Mouse (Mus musculus) spleen, adult 18-20 months (tissue): ENCODE data around the gene Pithd1.
A peak's percentile ranks its signal among the peaks of the same experiment; 100 is the strongest.

Experiments used
- DNase-seq, 2 experiments: peaks; one replicate each; pipeline ENCODE4 v3.0.0; 2022; ENCODE audit warnings: mixed read lengths in 2 of 2

Gene Pithd1

GRCm38 (mm10) chr4:135986943-135987710 is at the start of gene Pithd1:
Gene Pithd1 (minus strand): TSS chr4:135987264.
- DNase-seq, result peak; percentile 91 to 94

DNA sequence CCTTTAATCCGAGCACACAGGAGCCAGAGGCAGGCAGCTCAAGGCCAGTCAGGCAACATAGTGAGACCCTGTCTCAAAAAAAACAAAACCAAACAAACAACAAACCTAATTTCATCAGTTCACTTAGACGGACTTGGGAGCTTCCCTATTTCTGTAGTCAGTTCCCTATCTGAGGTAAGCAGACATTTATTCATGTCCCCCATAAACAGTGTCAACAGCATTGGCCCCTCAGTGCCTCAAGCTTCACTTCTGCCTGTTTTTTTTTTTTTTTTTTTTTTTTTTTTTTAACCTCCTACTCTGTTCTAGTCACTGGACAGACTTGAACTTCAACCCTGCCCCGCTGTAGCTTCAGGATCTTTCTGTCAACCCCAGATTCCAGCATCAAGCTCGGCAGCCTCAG is 48.0 kb upstream of the Pithd1 start:
- DNase-seq, result no peak

- DNase-seq, result no peak
Measured at GRCm38 (mm10) chr4:136033231-136033630, 46.2 kb upstream of the Pithd1 start.

GRCm38 (mm10) chr4:136030968-136031909 is 44.2 kb upstream of the Pithd1 start:
- DNase-seq, result no peak

DNA sequence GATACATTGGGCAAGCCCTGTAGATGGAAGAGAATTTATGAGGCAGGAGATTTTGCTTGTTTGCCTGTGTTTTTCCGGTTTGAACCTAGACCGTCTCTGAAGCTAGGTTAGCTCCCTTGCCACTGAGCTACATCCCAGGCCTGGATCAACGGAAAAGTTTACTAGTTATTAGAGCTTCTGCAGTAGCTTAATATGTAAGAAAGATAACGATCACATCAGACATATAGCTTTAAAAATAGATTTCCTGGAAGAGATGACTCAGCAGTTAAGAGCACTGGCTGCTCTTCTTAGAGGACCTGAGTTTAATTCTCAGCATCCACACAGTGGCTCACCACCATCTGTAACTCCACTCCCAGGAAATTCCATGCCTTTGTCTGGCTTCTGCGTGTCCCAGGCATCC is 41.6 kb upstream of the Pithd1 start:
- no peak for DNase-seq

DNA sequence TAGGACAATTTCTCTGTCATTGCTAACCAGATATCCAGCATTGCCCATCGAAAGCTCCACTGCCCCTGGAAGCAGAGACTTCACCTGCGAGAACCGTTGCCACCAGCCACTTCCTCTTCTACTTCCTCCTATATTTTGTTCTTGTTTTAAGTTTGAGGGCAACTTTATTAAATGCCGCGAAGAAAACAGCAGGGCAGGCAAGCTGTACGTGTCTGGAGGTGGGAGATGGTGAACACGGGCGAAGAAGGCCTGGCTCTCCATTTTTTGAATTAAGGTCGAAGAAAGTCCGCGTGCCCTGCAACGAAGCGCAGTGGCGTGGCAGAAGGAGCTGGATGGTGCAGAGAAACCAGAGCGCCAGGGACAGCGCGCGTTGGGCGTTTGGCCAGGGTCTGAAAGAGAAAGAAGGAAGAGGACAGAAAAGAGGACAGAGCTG is 41.1 kb upstream of the Pithd1 start:
- peak; percentile 30 to 49 for DNase-seq

- no peak for DNase-seq
Measured at GRCm38 (mm10) chr4:136027416-136028131, 40.5 kb upstream of the Pithd1 start.

- no peak for DNase-seq
Measured at GRCm38 (mm10) chr4:136025350-136025749, 38.3 kb upstream of the Pithd1 start.

GRCm38 (mm10) chr4:136022924-136023323 is 35.9 kb upstream of the Pithd1 start:
- DNase-seq, result no peak

- DNase-seq, result peak; percentile 100
Measured at GRCm38 (mm10) chr4:136021549-136022047, 34.5 kb upstream of the Pithd1 start, which contains the start of gene Eloa. Gene Eloa (minus strand): TSS chr4:136021763.

DNA sequence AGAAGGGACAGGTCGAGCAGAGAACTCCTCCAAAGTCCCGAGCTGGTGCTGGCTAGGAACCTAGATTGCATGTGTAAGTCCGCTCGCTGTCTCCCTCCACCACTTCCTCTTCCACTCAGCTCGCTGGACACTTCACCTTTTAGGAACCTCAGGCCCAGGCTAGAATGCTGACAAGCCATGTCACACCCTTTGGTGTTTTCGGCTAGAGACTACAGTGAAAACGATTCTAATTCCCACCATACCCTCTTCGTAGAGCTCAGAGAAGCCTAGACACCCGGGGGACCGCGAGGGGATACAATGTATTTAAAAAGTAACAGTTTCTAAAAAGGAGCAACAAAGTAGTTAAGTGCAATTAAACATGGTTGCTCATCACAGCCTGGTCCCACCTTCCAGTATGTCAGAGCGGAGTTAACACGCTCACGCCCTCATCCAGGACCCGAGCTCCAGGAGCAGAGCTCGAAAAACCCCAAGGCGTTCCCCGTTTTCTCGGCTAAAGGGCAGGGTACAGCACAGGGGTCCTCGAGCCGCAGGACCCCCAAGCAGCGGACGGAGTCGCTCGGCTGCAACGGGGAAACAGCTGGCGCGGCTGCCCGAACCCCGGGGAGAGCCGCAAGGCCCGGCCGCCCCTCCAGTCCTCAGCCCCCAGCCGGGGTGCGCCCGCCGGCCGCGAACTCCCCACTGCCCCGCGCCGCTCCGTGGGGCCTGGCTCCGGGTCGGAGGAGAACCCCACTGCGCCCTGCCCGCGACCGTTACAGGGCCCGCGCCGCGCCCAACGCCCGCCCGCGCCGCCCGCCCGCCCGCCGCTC is 33.9 kb upstream of the Pithd1 start:
- DNase-seq, result peak in 1 of 2 experiments; percentile 8

GRCm38 (mm10) chr4:136016059-136016602 is 29.1 kb upstream of the Pithd1 start:
- DNase-seq, result no peak

DNA sequence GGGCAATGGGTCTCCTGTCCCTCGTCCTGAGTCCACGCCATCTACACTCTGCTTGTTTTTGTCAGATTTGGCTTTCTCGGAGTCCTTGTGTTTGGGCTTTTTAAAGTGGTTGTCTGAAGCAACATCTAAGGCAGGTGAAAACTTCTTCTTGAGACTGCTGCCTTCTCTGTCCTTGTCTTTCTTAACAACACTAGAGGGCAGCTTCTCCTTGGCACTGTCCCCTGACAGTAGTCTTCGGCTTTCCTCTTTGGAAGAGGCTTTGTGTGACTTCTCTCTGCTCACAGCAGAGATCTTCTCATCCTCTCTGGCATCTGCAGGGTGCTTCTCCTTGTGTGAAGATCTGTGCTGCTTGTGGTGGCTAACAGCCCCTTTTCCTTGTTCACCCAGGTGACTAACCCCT is 23.5 kb upstream of the Pithd1 start:
- DNase-seq, result no peak

GRCm38 (mm10) chr4:136008782-136009447 is 21.9 kb upstream of the Pithd1 start:
- no peak for DNase-seq

GRCm38 (mm10) chr4:136006821-136007220 is 19.8 kb upstream of the Pithd1 start:
- no peak for DNase-seq

GRCm38 (mm10) chr4:136004921-136005320 is 17.9 kb upstream of the Pithd1 start:
- no peak for DNase-seq

GRCm38 (mm10) chr4:136004107-136004675 is 17.1 kb upstream of the Pithd1 start:
- no peak for DNase-seq

DNA sequence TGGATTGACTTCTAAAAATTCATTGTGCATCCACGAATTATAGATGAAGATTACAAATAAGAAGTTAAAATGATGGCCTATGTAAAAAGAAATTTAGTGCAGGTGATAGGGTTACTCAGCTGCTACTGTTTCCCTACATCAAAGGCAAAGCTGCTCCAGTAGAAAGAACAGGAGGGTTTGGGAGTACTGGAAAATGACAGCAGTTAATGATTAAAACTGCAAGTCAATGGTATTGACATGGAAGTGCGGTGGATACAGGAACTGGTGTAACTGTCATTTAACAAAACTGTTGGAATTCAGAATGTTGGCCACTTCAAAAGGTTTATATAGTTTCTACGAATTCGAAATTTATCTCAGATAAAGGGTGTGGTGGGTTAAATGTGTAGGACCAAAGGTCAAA is 8.1 kb upstream of the Pithd1 start:
- DNase-seq, result no peak

DNA sequence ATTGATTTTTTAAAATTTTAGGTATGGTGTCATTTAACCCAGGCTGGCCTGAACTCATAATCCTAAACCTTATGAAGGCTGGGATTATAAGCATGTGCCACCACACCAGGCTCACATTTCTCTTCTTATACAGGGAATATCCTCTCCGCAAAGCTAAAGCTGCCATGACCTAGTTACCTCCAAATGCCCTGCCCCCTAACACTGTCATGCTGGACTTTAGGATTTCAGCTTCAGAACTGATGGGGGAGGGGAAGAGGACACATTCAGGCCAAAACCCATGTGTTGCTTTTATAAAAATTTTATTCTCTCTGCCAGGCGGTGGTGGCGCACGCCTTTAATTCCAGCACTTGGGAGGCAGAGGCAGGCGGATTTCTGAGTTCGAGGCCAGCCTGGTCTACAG is 6.9 kb upstream of the Pithd1 start:
- no peak for DNase-seq

- no peak for DNase-seq
Measured at GRCm38 (mm10) chr4:135987714-135988113, 650 bp upstream of the Pithd1 start.
